Mouse (Mus musculus) kidney, postnatal 0 days (tissue): ENCODE results near the gene Sh3tc1. TPM values are rescaled to one million over a fixed set of nuclear protein-coding genes. Genes with fewer than 3 reads are reported as not detected.

Experiments
- ATAC-seq: fragments of 200-750 bp; cut with Nextera tagmentation; replicated peaks from 2 replicates; pipeline ENCODE4 v1.8.0; 2017; ENCODE audit warnings: low read depth, moderate number of reproducible peaks, moderate TSS enrichment, moderate library complexity; ENCODE audit not compliant: low FRiP score
- DNase-seq: peaks from one replicate; pipeline ENCODE4 v3.0.0-alpha.2; 2016; ENCODE audit warnings: low spot score
- H3K27ac ChIP-seq: fragments of 300-500 bp; sonication (generic); 2 replicates; pipeline ENCODE4 v1.5.1; 2014; ENCODE audit warnings: mild to moderate bottlenecking
- H3K27me3 ChIP-seq: fragments of 300-500 bp; sonication (generic); 2 replicates; pipeline ENCODE4 v1.6.1; 2014; ENCODE audit warnings: low read length, mixed read lengths; ENCODE audit not compliant: insufficient read depth
- H3K36me3 ChIP-seq: fragments of 300-500 bp; sonication (generic); 2 replicates; pipeline ENCODE4 v1.6.1; 2014; ENCODE audit warnings: low read length, mixed read lengths; ENCODE audit not compliant: insufficient read depth
- H3K4me1 ChIP-seq: fragments of 300-500 bp; sonication (generic); replicated peaks from 2 replicates; pipeline ENCODE4 v1.6.1; 2014; ENCODE audit warnings: antibody characterized with exemption, low read length, mixed read lengths; ENCODE audit not compliant: insufficient read depth
- H3K4me2 ChIP-seq: fragments of 300-500 bp; sonication (generic); 2 replicates; pipeline ENCODE4 v1.6.1; 2014; ENCODE audit warnings: mild to moderate bottlenecking, low read length, moderate library complexity, mixed read lengths
- H3K4me3 ChIP-seq: fragments of 300-500 bp; sonication (generic); replicated peaks from 2 replicates; pipeline ENCODE4 v1.5.1; 2014; ENCODE audit warnings: low read depth, low read length
- H3K9ac ChIP-seq: fragments of 300-500 bp; sonication (generic); 2 replicates; pipeline ENCODE4 v1.6.1; 2014; ENCODE audit warnings: low read depth, low read length
- H3K9me3 ChIP-seq: fragments of 300-500 bp; sonication (generic); replicated peaks from 2 replicates; pipeline ENCODE4 v1.6.1; 2016; ENCODE audit warnings: low read length, inconsistent platforms, mixed read lengths
- CTCF ChIP-seq: IDR thresholded peaks from 2 replicates; pipeline ENCODE4 v1.5.1; 2016; ENCODE audit warnings: antibody characterized with exemption, low read depth, mild to moderate bottlenecking, moderate library complexity
- WGBS: fragments of 180-500 bp; shearing (Covaris S2); extraction: QIAGEN DNeasy Blood & Tissue Kit; methylation state at CpG from one replicate; pipeline ENCODE4 v1.1.7; 2014; 5-methylcytosine and 5-hydroxymethylcytosine counted together
- polyA plus RNA-seq: library from polyadenylated mRNA; unstranded; fragments of >200 nt; fragmentation: Nextera tagmentation; extraction: Ambion mirVana; gene quantifications from 2 replicates; pipeline ENCODE4 v1.2.1, GENCODE M21; 2015

Sh3tc1 gene
- polyA plus RNA-seq, 1 experiment from 2014 or later, result 19.0 TPM

GRCm38 (mm10) chr5:35701042-35701441 is 38.7 kb downstream of the Sh3tc1 start:
- DNase-seq, result peak; percentile 85

GRCm38 (mm10) chr5:35695815-35696214 is 44.0 kb downstream of the Sh3tc1 start:
- H3K4me2 ChIP-seq, result no peak overlapping the region
- DNase-seq (no peak), ATAC-seq (no peak)
- 21% methylated on average over 5 of the region's 5 CpGs for WGBS
- no peak overlapping the region for H3K27ac ChIP-seq
- H3K4me3 ChIP-seq, result no peak overlapping the region
- no peaks in the 10 kb centered on the region for H3K9me3 ChIP-seq
- peak; percentile 65 for TF ChIP-seq CTCF
- no peaks in the 10 kb centered on the region for H3K27me3 ChIP-seq
- H3K36me3 ChIP-seq, result no peaks in the 10 kb centered on the region; the same call in 1 of the 2 replicates
- peaks cover 5% of the 10 kb centered on the region; the same call in 1 of the 2 replicates for H3K4me1 ChIP-seq
- H3K9ac ChIP-seq, result no peak overlapping the region

More at GRCm38 (mm10) chr5:35701042-35701441, 38.7 kb downstream of the Sh3tc1 start:
- Histone ChIP-seq H3K4me1 (no peaks in the 10 kb centered on the region), H3K27me3 (no peaks in the 10 kb centered on the region), H3K4me3 (no peak overlapping the region), H3K4me2 (no peak overlapping the region), H3K27ac (no peak overlapping the region), H3K9ac (no peak overlapping the region), H3K36me3 (peaks cover 19% of the 10 kb centered on the region), H3K9me3 (no peaks in the 10 kb centered on the region)
- TF ChIP-seq CTCF, result peak; percentile 93
- ATAC-seq, result peak; percentile 15
- WGBS, result 45% methylated on average over 6 of the region's 6 CpGs

- Histone ChIP-seq H3K9me3 (no peaks in the 10 kb centered on the region), H3K27me3 (no peaks in the 10 kb centered on the region), H3K4me1 (peaks cover 10% of the 10 kb centered on the region; the same call in 1 of the 2 replicates), H3K9ac (no peak overlapping the region), H3K27ac (no peak overlapping the region), H3K4me2 (no peak overlapping the region), H3K4me3 (no peak overlapping the region), H3K36me3 (no peaks in the 10 kb centered on the region; the same call in 1 of the 2 replicates)
- DNase-seq, result no peak
- TF ChIP-seq CTCF, result no peak
- ATAC-seq, result no peak
- 59% methylated on average over 4 of the region's 4 CpGs for WGBS
These were observed 46.1 kb downstream of the Sh3tc1 start for GRCm38 (mm10) chr5:35693638-35694037.

GRCm38 (mm10) chr5:35691246-35691645 is 48.5 kb downstream of the Sh3tc1 start:
- DNase-seq (peak; percentile 44), ATAC-seq (no peak)
- Histone ChIP-seq H3K9me3 (no peaks in the 10 kb centered on the region), H3K27me3 (no peaks in the 10 kb centered on the region), H3K4me2 (no peak overlapping the region), H3K4me1 (peaks cover 22% of the 10 kb centered on the region; the same call in 1 of the 2 replicates), H3K4me3 (no peak overlapping the region), H3K36me3 (no peaks in the 10 kb centered on the region), H3K9ac (no peak overlapping the region), H3K27ac (no peak overlapping the region)
- 25% methylated on average over 11 of the region's 11 CpGs for WGBS
- no peak for TF ChIP-seq CTCF

- H3K4me1 ChIP-seq, result peaks cover 22% of the 10 kb centered on the region; the same call in 1 of the 2 replicates
- no peak overlapping the region for H3K4me3 ChIP-seq
- TF ChIP-seq CTCF, result no peak
- no peak for DNase-seq
- H3K36me3 ChIP-seq, result no peaks in the 10 kb centered on the region
- H3K9me3 ChIP-seq, result no peaks in the 10 kb centered on the region
- no peak overlapping the region for H3K4me2 ChIP-seq
- no peak overlapping the region for H3K27ac ChIP-seq
- WGBS, result 83% methylated on average over 8 of the region's 8 CpGs
- H3K9ac ChIP-seq, result no peak overlapping the region
- no peak for ATAC-seq
- H3K27me3 ChIP-seq, result no peaks in the 10 kb centered on the region
These were observed 49.2 kb downstream of the Sh3tc1 start for GRCm38 (mm10) chr5:35690485-35691165.

GRCm38 (mm10) chr5:35689374-35689773 is 50.4 kb downstream of the Sh3tc1 start:
- H3K4me2 ChIP-seq, result no peak overlapping the region
- no peak for TF ChIP-seq CTCF
- H3K4me1 ChIP-seq, result peaks cover 22% of the 10 kb centered on the region; the same call in 1 of the 2 replicates
- H3K9ac ChIP-seq, result no peak overlapping the region
- no peak overlapping the region for H3K27ac ChIP-seq
- no peak for DNase-seq
- H3K27me3 ChIP-seq, result no peaks in the 10 kb centered on the region
- H3K4me3 ChIP-seq, result no peak overlapping the region
- ATAC-seq, result no peak
- H3K9me3 ChIP-seq, result no peaks in the 10 kb centered on the region
- H3K36me3 ChIP-seq, result no peaks in the 10 kb centered on the region
